Mouse (Mus musculus) mesoderm, embryonic 11.5 days (tissue): ENCODE measurements at regions not wholly inside any gene's neighbourhood (a gene's known extent, or its start where the extent isn't known, plus 50 kb on each side); places are given as distances from the start of the nearest gene placed in this dataset.

ENCODE experiments used
- DNase-seq: peaks from one replicate; pipeline ENCODE4 v3.0.0-alpha.2; 2012; ENCODE audit warnings: low read depth, low spot score

- no peak for DNase-seq
Observed at GRCm38 (mm10) chr4:69898831-69899230, 511.4 kb downstream of the Cdk5rap2 start.

DNA sequence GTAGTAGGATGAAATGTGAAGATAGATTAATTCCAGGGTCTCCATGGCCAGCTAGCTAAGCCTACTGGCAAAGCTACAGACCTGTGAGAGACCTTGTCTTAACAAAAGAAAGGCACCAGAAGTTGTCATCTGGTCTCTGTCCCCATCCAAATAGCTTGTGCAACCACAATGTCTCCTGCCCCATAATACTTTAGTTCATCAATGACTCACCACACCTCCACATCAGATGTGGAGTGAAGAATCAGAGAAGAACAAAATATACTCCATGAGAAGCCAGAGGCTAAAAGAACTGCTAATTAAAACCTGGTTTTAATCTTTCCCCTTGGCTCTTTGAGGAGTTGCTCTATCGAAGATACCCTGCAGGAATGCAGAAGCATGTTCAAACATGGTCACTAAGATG, 514.1 kb downstream of the Cdk5rap2 start:
- DNase-seq: no peak

GRCm38 (mm10) chr4:69892829-69893175, 517.4 kb downstream of the Cdk5rap2 start:
- no peak for DNase-seq

- peak; percentile 30 for DNase-seq
Observed at GRCm38 (mm10) chr4:69891898-69892828, 518.1 kb downstream of the Cdk5rap2 start.

GRCm38 (mm10) chr4:69890655-69891054, 519.6 kb downstream of the Cdk5rap2 start:
- no peak for DNase-seq

- peak; percentile 8 for DNase-seq
Observed at GRCm38 (mm10) chr4:69889931-69890634, 520.2 kb downstream of the Cdk5rap2 start.

DNA sequence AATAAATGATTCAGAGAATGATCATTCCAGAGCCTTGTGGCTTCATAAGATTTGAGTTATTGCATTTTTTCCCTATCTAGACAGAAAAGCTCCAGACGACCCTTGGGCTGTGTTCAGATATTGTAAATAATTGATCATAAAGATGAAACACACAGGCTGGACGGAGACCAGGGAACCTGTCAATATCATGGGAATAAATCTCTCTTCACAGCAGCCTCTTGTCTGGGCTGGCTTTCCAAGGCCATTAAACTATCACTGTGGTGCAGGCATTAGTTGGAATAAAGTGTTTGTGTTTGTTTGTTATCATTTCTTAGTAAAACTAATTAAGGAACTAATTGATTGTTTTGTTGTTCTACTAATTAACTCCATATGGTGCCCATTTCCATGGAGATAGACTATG, 533.5 kb downstream of the Cdk5rap2 start:
- DNase-seq: no peak

- no peak for DNase-seq
Observed at GRCm38 (mm10) chr4:69870638-69871037, 539.6 kb downstream of the Cdk5rap2 start.

- no peak for DNase-seq
Observed at GRCm38 (mm10) chr4:69855001-69855400, 555.2 kb downstream of the Cdk5rap2 start.

- no peak for DNase-seq
Observed at GRCm38 (mm10) chr4:69852637-69853036, 557.6 kb downstream of the Cdk5rap2 start.

DNA sequence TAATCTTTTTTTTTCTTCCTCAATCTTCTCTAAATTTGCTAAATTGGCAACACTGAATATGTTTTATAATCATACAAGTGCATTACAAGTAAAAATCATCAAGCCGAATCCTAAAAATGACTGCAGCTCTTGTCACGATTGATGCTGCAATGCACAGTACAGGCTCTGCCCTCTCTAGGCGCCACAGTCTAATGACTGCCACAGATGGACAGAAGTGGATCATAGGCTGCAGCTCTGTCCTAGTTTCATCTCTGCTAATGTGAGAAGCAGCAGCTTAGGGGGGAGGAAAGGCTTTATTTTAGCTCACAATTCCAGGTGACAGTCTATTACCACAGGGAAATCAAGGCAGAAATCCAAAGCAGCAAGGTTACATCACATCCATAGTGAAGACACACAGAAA, 560.8 kb downstream of the Cdk5rap2 start:
- DNase-seq: no peak

DNA sequence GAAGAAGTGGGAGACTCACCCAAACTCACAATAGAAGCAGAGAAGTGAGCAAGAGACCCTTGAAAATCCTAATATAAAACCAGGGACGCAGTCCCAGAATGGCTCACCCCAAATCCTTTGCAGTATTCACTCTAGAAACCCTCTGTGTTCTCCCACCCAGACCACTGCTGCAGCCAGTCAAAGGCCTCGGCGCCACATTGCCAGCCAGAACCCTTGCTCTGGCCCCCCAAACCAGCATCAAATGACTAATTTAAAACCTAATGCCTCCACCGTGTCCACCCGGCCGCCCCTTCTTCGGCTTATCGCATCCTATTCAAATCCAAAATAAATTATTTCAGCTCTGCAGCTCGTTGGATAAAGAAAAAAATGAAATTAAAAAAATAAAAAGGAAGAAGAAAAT, 570.4 kb downstream of the Cdk5rap2 start:
- DNase-seq: no peak

- no peak for DNase-seq
Observed at GRCm38 (mm10) chr4:69838940-69839339, 571.3 kb downstream of the Cdk5rap2 start.

DNA sequence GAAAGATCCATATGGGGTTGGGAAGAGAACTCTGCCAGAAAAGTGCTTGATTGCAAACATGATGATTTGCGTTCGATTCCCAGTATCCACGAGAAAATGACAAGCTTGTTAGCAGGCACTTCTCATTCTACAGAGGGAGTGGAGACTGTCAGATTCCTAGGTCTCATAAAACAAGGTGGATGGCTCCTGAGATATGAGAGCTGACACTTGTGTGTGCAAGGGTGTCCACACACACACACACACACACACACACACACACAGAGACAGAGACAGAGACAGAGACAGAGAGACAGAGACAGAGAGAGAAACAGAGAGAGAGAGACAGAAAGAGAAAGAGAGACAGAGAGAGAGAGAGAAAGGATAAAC, 585.4 kb downstream of the Cdk5rap2 start:
- no peak for DNase-seq

DNA sequence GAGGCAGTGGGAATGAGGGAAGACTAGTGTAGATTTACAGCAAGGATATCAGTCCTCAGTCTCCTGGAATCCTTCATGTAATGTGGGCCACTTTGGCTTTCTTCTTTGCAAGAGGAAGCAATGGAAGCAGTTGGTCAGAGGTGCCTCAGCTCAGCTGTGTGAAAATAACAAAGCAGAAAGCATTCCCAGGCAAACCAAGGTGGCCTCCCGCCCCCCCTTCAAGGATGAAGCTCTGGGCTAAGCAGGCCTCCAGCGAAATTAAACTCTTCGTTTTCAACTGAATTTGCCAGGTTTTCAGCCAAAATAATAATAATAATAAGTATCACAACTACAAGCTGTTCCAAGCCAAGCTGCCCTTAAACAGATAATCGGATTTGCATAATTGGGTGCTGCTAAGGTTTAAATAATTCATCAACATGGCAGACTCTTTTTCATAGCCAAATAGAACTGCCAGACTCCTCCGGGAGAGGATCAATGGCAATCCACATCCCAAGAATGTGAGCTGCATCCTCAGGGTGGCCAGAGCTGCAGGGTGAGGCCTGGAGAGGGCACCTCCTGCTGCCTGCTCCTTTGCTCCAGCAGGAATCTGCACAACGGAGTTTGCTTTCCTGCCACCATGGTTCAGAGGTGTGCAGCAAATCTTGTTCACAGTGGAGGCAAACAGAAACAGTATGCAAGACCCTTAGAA, 585.9 kb downstream of the Cdk5rap2 start:
- no peak for DNase-seq

DNA sequence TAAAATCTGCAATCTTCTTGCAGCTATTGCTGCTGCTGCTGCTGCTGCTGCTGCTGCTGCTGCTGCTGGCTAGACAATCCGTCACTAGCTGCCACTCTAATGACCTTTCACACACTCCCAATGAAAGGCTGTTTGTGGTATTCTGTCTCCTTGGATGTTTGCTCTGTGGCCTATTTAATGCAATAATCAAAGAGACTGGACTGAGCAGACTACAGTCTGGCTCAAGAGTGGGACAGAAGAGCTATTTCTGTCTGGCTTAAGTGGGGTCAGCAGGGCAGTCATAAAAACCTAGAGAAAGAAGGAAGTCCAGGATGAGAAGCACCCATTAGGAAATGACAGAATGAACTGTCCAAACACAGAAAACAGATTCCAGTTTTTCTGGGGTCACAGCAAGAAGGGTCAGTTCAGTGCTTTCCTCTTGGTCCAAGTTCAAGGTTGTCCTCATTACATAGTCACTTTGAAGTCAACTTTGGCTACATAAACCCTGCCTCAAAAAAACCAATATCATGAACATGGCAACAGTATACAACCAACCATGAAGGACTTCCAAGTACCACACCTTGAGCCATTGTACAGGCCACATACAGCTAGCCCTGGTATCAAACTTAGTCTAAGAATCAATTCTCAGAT, 586.8 kb downstream of the Cdk5rap2 start:
- peak; percentile 60 for DNase-seq

GRCm38 (mm10) chr4:69818885-69819284, 591.4 kb downstream of the Cdk5rap2 start:
- DNase-seq: no peak

- DNase-seq: no peak
Observed at GRCm38 (mm10) chr4:69785481-69786050, 624.7 kb downstream of the Cdk5rap2 start.

GRCm38 (mm10) chr4:69781258-69781657, 629.0 kb downstream of the Cdk5rap2 start:
- DNase-seq: no peak

GRCm38 (mm10) chr4:69761841-69762240, 648.4 kb downstream of the Cdk5rap2 start:
- DNase-seq: no peak

- no peak for DNase-seq
Observed at GRCm38 (mm10) chr4:69759596-69759995, 650.6 kb downstream of the Cdk5rap2 start.

- DNase-seq: peak; percentile 11
Observed at GRCm38 (mm10) chr4:69754567-69754966, 655.7 kb downstream of the Cdk5rap2 start.
